Mouse (Mus musculus): ENCODE measurements around the gene Cep57l1.

DNA sequence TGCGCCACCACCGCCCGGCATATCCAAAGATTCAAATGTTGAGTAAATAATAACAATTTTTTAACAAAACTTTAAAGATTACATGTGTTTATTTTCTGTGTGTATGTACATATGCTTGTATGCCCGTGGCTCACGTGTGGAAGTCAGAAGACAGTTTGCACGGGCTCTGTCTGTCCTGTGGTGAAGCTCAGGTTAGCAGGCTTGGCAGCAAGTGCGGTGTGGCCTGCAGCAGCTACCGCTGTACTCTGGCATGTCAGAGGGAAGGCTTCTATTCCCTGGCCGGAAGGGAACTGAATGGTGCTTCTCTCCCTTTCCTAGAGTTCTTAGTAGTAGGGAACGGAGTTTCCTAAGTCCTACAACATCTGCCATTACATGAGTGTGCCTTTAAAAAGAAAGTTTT is 15.4 kb upstream of the Cep57l1 start:
- no peak for TF ChIP-seq POLR2A (IDR thresholded peaks at IDR 0.05; ENCODE audit: borderline replicate concordance, extremely low read depth, insufficient read depth, insufficient read length, poor library complexity, severe bottlenecking)
- TF ChIP-seq CTCF (IDR thresholded peaks at IDR 0.05; ENCODE audit: borderline replicate concordance, extremely low read depth, insufficient read depth, insufficient read length), result no peak
